Mouse (Mus musculus): ENCODE data around the gene Tecpr2. TPM values are rescaled to one million over a fixed set of nuclear protein-coding genes. Genes with fewer than 3 reads are reported as not detected.

Gene Tecpr2
- polyA plus RNA-seq (2015; fragmentation: Nextera tagmentation; extraction: Ambion mirVana) = 1.6 TPM in 2 replicates

DNA sequence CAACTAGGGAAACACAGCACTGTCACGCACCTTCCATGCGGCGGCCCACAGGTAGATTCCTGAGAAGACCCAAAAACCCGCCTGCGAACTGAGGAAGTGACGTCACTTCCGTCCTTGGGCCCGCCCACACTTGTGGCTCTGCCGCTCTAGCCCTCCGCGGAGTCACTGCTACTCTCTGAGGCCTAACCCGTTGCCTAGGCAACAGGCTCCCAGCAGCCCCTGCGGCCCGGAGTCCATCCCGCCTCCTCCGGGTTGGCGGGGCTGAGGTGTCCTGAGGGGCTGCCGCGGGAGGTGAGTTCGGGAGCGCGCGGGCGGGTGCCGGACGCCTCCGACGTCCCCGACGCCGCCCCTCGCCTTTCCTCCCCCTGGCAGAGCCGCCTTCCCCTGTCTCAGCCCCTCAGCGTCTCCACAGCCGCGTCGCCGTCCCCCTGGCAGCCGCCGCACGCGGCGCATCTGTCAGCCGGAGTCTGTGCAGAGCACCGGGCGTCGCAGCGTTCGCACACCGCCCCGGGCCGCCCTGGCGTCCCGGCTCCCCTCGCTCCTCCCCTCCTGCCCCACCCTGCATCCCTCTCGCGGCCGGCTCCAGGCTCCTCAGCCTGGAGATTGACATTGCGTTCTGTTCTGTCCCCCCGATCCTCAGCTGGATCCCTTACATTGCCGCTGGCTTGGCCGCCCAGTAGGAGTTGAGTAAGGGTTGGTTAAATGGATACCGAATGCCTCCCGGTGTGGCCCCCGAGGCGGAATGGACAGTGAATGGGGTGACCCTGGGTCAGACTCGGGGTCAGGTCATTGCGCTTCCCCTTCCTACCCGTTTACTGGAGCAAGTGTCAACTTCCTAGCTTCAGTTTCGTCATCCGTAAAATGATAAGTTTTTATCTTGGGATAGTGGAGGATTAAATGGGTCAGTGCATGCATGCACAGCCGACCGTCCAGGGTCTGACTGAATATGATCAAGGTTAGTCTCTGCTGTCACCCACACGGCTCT lies at the start of gene Tecpr2, which contains the start of gene Cinp:
Tecpr2 (plus strand) TSS at position 229 of the 985 bp plus-strand sequence.
Cinp (minus strand) TSS at position 110 of the 985 bp plus-strand sequence.

DNA sequence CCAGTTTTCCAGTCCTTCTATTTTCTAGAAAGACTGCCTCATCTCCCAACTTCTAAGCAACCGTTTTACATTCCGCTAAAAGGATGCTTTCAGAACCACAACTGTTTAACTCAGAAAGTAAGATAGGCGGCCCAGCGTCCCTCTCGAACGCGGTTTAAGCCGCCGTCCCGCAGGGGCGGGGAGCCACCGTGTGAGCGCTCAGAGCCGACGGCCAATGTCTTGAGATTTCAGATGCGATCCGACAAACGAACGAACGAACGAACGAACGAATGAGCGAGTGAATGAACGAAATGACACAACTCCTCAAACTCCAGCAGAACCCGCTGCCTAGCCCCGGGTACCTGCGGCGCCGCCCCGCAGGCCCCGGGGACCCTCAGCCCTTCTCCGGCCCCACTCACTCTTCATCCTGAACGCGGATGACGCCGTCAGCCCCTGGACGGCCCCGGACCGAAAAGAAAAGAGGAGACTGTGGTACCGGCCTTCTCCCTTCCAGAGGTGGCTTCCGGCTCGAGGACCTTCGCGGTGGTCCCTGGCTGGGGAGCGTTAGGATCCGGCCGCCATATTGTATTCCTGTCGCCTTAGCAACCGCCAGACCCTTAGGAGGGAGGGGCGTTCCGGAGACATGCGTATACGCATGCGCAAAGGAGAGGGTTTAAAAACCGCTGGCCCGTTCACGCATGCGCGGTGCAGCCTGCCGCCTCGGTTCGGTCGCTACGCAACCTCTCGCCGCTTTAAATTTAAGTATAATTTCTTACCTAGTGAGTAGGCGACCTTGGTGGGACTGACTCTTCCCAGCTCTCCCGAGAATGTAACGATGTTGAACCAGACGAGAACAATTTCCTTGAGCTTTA lies 48.5 kb upstream of the Tecpr2 start, which contains the start of gene Mok:
Mok (minus strand) TSS at position 592 of the 851 bp plus-strand sequence.

DNA sequence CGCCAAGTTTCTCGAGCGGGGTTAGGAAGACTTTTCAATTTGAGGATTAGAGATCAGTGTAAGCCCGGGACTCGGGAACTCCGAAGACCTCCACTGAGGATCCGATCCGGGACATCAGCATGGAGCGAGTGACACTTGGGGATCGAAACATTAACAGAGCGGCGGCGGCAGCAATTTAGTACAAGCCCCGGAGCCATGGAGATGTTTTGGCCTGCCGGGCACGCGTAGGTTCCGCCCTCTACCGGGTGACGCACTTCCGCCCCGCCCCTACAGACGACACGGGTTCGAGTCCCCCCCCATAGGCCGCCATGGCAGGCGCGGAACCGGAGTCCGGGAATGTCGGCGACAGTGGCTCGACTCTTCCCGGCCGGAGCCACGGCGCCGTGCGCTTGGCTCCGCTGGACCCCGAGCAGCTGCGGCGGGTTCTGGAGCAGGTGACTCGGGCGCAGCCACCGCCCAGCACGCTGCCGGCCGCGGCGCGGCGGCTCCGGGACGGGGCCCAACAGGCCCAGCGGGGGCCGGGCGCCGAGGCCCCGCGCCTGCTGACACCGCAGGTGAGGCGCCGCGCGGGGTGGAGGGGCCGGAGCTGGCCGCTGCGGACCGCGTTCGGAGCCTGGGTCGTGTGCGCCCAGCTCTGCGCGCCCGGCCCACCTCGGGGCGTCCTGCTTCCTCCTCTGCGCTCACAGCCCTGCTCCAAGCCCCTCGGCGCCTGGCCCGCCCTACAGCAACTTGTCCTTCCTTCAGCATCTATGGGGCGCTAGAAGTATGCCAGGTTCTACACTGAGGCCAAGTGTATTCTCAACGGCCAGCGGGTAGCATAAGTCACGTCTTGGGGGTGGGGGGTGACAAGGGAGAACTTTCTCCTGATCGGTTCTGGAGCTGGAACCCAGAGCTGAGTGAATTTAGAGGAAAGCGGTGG lies 38.8 kb upstream of the Tecpr2 start, which contains the start of gene Zfp839:
Zfp839 (plus strand) TSS at position 244 of the 919 bp plus-strand sequence.

DNA sequence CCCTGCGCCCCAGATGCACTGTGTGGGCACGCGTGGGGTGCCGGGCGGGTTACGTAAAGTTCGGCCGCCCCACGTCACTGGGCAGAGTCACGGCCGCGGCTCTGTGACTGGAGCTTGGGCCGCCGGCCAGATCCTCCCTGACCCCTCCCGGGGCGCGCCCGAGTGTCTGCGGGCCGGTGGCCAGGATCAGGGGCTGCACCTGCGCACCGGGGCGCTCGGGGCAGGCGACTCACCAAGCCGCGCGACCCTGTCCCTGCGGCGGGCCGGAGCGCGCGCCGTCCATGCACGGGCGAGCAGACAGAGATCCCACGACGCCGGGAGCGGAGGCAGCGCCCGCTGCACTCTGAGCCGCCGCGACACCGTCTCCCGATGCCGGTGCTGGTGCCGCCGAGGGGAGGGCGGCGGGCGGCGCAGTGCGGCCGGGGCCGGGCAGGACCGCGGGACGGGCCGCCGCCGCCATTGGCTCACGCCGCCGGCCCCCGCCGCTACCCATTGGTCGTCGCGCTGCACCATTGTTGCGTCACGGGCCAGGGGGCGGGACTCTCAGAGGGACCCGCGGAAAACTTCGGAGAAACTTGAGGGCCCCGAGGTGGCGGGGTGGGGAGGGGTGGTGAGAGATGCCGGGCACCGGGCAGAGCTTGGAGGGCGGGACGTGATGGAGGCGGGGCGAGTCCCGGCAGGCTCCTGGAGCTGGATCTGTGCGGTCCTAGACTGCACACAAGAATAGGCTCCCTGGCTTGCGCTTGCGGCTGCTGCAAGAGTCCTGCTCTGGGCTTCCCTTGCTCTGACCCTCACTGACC lies 89.7 kb downstream of the Tecpr2 start, which contains the start of gene Ankrd9:
Ankrd9 (minus strand) TSS at position 434 of the 800 bp plus-strand sequence.

Other genes starting within 250 kb of the Tecpr2 start
- gene 1700001K19Rik, start 206.6 kb upstream of the Tecpr2 start, polyA plus RNA-seq (2015; fragmentation: Nextera tagmentation; extraction: Ambion mirVana) = 0.17 TPM in 1 of 2 replicates, not detected in the other
- gene Hsp90aa1, start 186.5 kb upstream of the Tecpr2 start, polyA plus RNA-seq (2015; fragmentation: Nextera tagmentation; extraction: Ambion mirVana) = 648 and 727 TPM in 2 replicates
- gene Wdr20, start 151.3 kb upstream of the Tecpr2 start, polyA plus RNA-seq (2015; fragmentation: Nextera tagmentation; extraction: Ambion mirVana) = 9.8 and 12.6 TPM in 2 replicates
- 0.42 and 0.73 TPM in 2 replicates for gene Mok, start 48.3 kb upstream of the Tecpr2 start, polyA plus RNA-seq (2015; fragmentation: Nextera tagmentation; extraction: Ambion mirVana)
- gene Zfp839, start 39.0 kb upstream of the Tecpr2 start, polyA plus RNA-seq (2015; fragmentation: Nextera tagmentation; extraction: Ambion mirVana) = 2.4 and 2.8 TPM in 2 replicates
- 65.1 and 70.1 TPM in 2 replicates for gene Cinp, start 119 bp upstream of the Tecpr2 start, polyA plus RNA-seq (2015; fragmentation: Nextera tagmentation; extraction: Ambion mirVana)
- 35.0 and 41.1 TPM in 2 replicates for gene Ankrd9, start 89.8 kb downstream of the Tecpr2 start, polyA plus RNA-seq (2015; fragmentation: Nextera tagmentation; extraction: Ambion mirVana)
- 9.5 and 10.2 TPM in 2 replicates for gene Rcor1, start 150.1 kb downstream of the Tecpr2 start, polyA plus RNA-seq (2015; fragmentation: Nextera tagmentation; extraction: Ambion mirVana)